Mouse (Mus musculus): ENCODE results near the gene Abca9. TPM values are rescaled to one million over a fixed set of nuclear protein-coding genes. Genes with fewer than 3 reads are reported as not detected.

Gene Abca9
- total and polyA plus RNA-seq, 3 experiments, result not detected

DNA sequence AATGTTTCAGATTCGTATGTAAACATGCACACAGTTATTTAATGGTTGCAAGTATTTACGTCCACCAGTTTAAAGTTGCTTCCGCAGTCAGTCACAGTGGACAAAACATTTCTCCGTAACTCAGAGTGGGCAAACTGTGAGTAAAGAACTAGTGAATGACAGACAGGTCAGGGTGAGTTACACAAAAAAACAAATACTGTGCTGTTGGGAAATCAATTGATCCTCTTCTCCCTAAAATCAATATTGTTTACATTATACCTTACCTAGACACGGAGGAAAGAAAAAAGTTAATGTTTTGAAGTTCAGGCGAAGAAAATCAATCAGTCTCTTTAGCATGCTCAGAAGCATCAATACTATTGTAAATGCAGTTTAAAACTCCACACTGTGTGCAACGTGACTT, 66.6 kb downstream of the Abca9 start:
- Histone ChIP-seq H3K27me3 (ENCODE audit: control insufficient read depth in 1 of 2, insufficient read depth in 2 of 2, low read length in 2 of 2) (no peaks in the 10 kb centered on the region), H3K4me1 (ENCODE audit: control insufficient read depth in 1 of 2, insufficient read depth in 2 of 2, low read length in 2 of 2) (no peaks in the 10 kb centered on the region), H3K9ac (ENCODE audit: control insufficient read depth, low read depth, low read length, poor library complexity, severe bottlenecking) (no peak overlapping the region), H3K27ac (ENCODE audit: control insufficient read depth, low read depth, low read length) (no peak overlapping the region), H3K4me3 (ENCODE audit: control insufficient read depth in 1 of 2, insufficient read depth in 1 of 2, low read depth in 2 of 2, low read length in 2 of 2) (no peak overlapping the region), H3K79me2 (ENCODE audit: control insufficient read depth, insufficient read depth, low read length, poor library complexity) (no peaks in the 10 kb centered on the region), H3K36me3 (ENCODE audit: control insufficient read depth in 1 of 2, insufficient read depth in 2 of 2, low read length in 2 of 2) (no peaks in the 10 kb centered on the region), H3K9me3 (replicated peaks; ENCODE audit: insufficient read depth, low read length) (no peaks in the 10 kb centered on the region)
- DNase-seq (ENCODE audit: low read depth, low spot score), result no peak
- no peak for TF ChIP-seq JUND (IDR thresholded peaks at IDR 0.05; ENCODE audit: low read depth, low read length)

- H3K4me1 ChIP-seq (ENCODE audit: control insufficient read depth in 1 of 2, insufficient read depth in 2 of 2, low read length in 2 of 2), result no peaks in the 10 kb centered on the region
- DNase-seq (ENCODE audit: low read depth, low spot score), result no peak
- no peak overlapping the region for H3K4me3 ChIP-seq (ENCODE audit: control insufficient read depth in 1 of 2, insufficient read depth in 1 of 2, low read depth in 2 of 2, low read length in 2 of 2)
- no peak overlapping the region for H3K27ac ChIP-seq (ENCODE audit: control insufficient read depth, low read depth, low read length)
- H3K27me3 ChIP-seq (ENCODE audit: control insufficient read depth in 1 of 2, insufficient read depth in 2 of 2, low read length in 2 of 2), result no peaks in the 10 kb centered on the region
- H3K36me3 ChIP-seq (ENCODE audit: control insufficient read depth in 1 of 2, insufficient read depth in 2 of 2, low read length in 2 of 2), result no peaks in the 10 kb centered on the region
- TF ChIP-seq MAFK (IDR thresholded peaks at IDR 0.05; ENCODE audit: borderline replicate concordance, low read depth, low read length) (no peak), SIN3A (IDR thresholded peaks at IDR 0.05; ENCODE audit: low read length) (no peak), UBTF (IDR thresholded peaks at IDR 0.05; ENCODE audit: borderline replicate concordance, insufficient read depth, low read depth, low read length) (no peak), USF2 (IDR thresholded peaks at IDR 0.05; ENCODE audit: borderline replicate concordance in 1 of 2, insufficient read depth in 1 of 2, low read depth in 1 of 2, low read length in 2 of 2) (no peak)
- H3K9me3 ChIP-seq (replicated peaks; ENCODE audit: insufficient read depth, low read length), result no peaks in the 10 kb centered on the region
- no peak overlapping the region for H3K9ac ChIP-seq (ENCODE audit: control insufficient read depth, low read depth, low read length, poor library complexity, severe bottlenecking)
- no peaks in the 10 kb centered on the region for H3K79me2 ChIP-seq (ENCODE audit: control insufficient read depth, insufficient read depth, low read length, poor library complexity)
Observed at GRCm38 (mm10) chr11:110098901-110099300, 69.1 kb downstream of the Abca9 start.

- Histone ChIP-seq H3K27me3 (ENCODE audit: control insufficient read depth in 1 of 2, insufficient read depth in 2 of 2, low read length in 2 of 2) (no peaks in the 10 kb centered on the region), H3K4me3 (ENCODE audit: control insufficient read depth in 1 of 2, insufficient read depth in 1 of 2, low read depth in 2 of 2, low read length in 2 of 2) (no peak overlapping the region), H3K27ac (ENCODE audit: control insufficient read depth, low read depth, low read length) (no peak overlapping the region)
Observed at GRCm38 (mm10) chr11:110097465-110097864, 70.5 kb downstream of the Abca9 start.

GRCm38 (mm10) chr11:110095858-110096257, 72.1 kb downstream of the Abca9 start, which contains the start of gene Abca8a:
TSS of gene Abca8a (minus strand) at chr11:110095978.
- H3K36me3 ChIP-seq (ENCODE audit: control insufficient read depth in 1 of 2, insufficient read depth in 2 of 2, low read length in 2 of 2), result no peaks in the 10 kb centered on the region
- H3K9ac ChIP-seq (ENCODE audit: control insufficient read depth, low read depth, low read length, poor library complexity, severe bottlenecking), result no peak within 1 kb of the TSS
- TF ChIP-seq SIN3A (IDR thresholded peaks at IDR 0.05; ENCODE audit: low read length) (no peak), NELFE (IDR thresholded peaks at IDR 0.05; ENCODE audit: low read depth, low read length) (no peak), ZKSCAN1 (IDR thresholded peaks at IDR 0.05; ENCODE audit: low read depth, low read length) (no peak), GATA1 (IDR thresholded peaks at IDR 0.05; ENCODE audit: low read depth, low read length) (no peak), UBTF (IDR thresholded peaks at IDR 0.05; ENCODE audit: borderline replicate concordance, insufficient read depth, low read depth, low read length) (no peak), TAL1 (IDR thresholded peaks at IDR 0.05; ENCODE audit: low read length) (no peak), TCF12 (IDR thresholded peaks at IDR 0.05; ENCODE audit: low read depth, low read length) (no peak), POLR2AphosphoS2 (IDR thresholded peaks at IDR 0.05; ENCODE audit: low read length) (no peak), CHD1 (IDR thresholded peaks at IDR 0.05; ENCODE audit: low read depth, low read length) (no peak), ELF1 (IDR thresholded peaks at IDR 0.05; ENCODE audit: low read depth, low read length) (no peak), POLR2AphosphoS5 (IDR thresholded peaks at IDR 0.05; ENCODE audit: borderline replicate concordance, low read depth, low read length) (no peak), ZC3H11A (IDR thresholded peaks at IDR 0.05; ENCODE audit: low read depth, low read length) (no peak), MEF2A (IDR thresholded peaks at IDR 0.05; ENCODE audit: extremely low read depth, insufficient replicate concordance, low read depth, low read length, poor library complexity, severe bottlenecking) (no peak), HCFC1 (IDR thresholded peaks at IDR 0.05; ENCODE audit: low read depth, low read length) (no peak)
- no peak within 1 kb of the TSS for H3K4me3 ChIP-seq (ENCODE audit: control insufficient read depth in 1 of 2, insufficient read depth in 1 of 2, low read depth in 2 of 2, low read length in 2 of 2)
- DNase-seq (ENCODE audit: low read depth, low spot score), result no peak
- H3K9me3 ChIP-seq (replicated peaks; ENCODE audit: insufficient read depth, low read length), result no peaks in the 10 kb centered on the region
- H3K4me1 ChIP-seq (ENCODE audit: control insufficient read depth in 1 of 2, insufficient read depth in 2 of 2, low read length in 2 of 2), result no peaks in the 10 kb centered on the region
- H3K27ac ChIP-seq (ENCODE audit: control insufficient read depth, low read depth, low read length), result no peak within 1 kb of the TSS
- H3K79me2 ChIP-seq (ENCODE audit: control insufficient read depth, insufficient read depth, low read length, poor library complexity), result no peaks in the 10 kb centered on the region
- no peaks in the 10 kb centered on the region for H3K27me3 ChIP-seq (ENCODE audit: control insufficient read depth in 1 of 2, insufficient read depth in 2 of 2, low read length in 2 of 2)

More at GRCm38 (mm10) chr11:110097465-110097864, 70.5 kb downstream of the Abca9 start:
- H3K79me2 ChIP-seq (ENCODE audit: control insufficient read depth, insufficient read depth, low read length, poor library complexity), result no peaks in the 10 kb centered on the region
- TF ChIP-seq GABPA (IDR thresholded peaks at IDR 0.05; ENCODE audit: low read depth, low read length) (no peak), USF1 (IDR thresholded peaks at IDR 0.05; ENCODE audit: low read depth, low read length) (no peak), UBTF (IDR thresholded peaks at IDR 0.05; ENCODE audit: borderline replicate concordance, insufficient read depth, low read depth, low read length) (no peak)
- no peaks in the 10 kb centered on the region for H3K36me3 ChIP-seq (ENCODE audit: control insufficient read depth in 1 of 2, insufficient read depth in 2 of 2, low read length in 2 of 2)
- no peaks in the 10 kb centered on the region for H3K4me1 ChIP-seq (ENCODE audit: control insufficient read depth in 1 of 2, insufficient read depth in 2 of 2, low read length in 2 of 2)
- no peak for DNase-seq (ENCODE audit: low read depth, low spot score)
- H3K9me3 ChIP-seq (replicated peaks; ENCODE audit: insufficient read depth, low read length), result no peaks in the 10 kb centered on the region
- H3K9ac ChIP-seq (ENCODE audit: control insufficient read depth, low read depth, low read length, poor library complexity, severe bottlenecking), result no peak overlapping the region
